Comparison of ENCODE assay signal across 8 mouse cellular contexts in genomic region chr14:30625856-30626726, GRCm38 (mm10). TPM values are rescaled to one million over a fixed set of nuclear protein-coding genes. Genes with fewer than 3 reads are reported as not detected.
DNase-seq lines count a peak whose midpoint lies in the region; ATAC-seq and TF ChIP-seq lines count a peak whose summit lies in the region.

Gene Prkcd, minus strand, starts transcription at chr14:30626210.

- H3K9me3 ChIP-seq in forebrain, postnatal 0 days (ENCODE audit: low read length): no peaks in the 10 kb centered on the region

- no peaks in the 10 kb centered on the region for H3K4me1 ChIP-seq in forebrain, postnatal 0 days (ENCODE audit: insufficient read depth)

- ATAC-seq in forebrain, postnatal 0 days: peak; percentile 59
- peak; percentile 33 to 58 for ATAC-seq in hematopoietic stem cell, adult 5-6 weeks (replicated peaks in 1 of 2; ENCODE audit: insufficient read depth in 1 of 2, low FRiP score in 2 of 2, low TSS enrichment in 1 of 2, low read depth in 1 of 2, poor library complexity in 2 of 2, severe bottlenecking in 2 of 2)

- peak within 1 kb of the TSS; percentile 65 for H3K4me2 ChIP-seq in forebrain, postnatal 0 days (ENCODE audit: low read depth)

- peak within 1 kb of the TSS; percentile 53 for H3K9ac ChIP-seq in forebrain, postnatal 0 days

- DNase-seq in Muller cell, postnatal 12 days (ENCODE audit: inconsistent ontology term): peak; percentile 94
- DNase-seq in cerebellum, adult 18-20 months: peak; percentile 63 to 68
- peak; percentile 56 for DNase-seq in forebrain, postnatal 0 days
- DNase-seq in layer of hippocampus, adult 9-11 months: peak; percentile 76
- peak; percentile 92 for DNase-seq in lung, postnatal 10 days
- DNase-seq in ovary, postnatal 14 days (ENCODE audit: low spot score): peak; percentile 89
- DNase-seq in urinary bladder, adult 18-20 months (ENCODE audit: low spot score in 2 of 2): peak; percentile 79 to 86

- WGBS in forebrain, postnatal 0 days: 2% methylated on average over 69 of the region's 71 CpGs

- peak within 1 kb of the TSS; percentile 53 for H3K4me3 ChIP-seq in forebrain, postnatal 0 days (ENCODE audit: low read depth, low read length)

- no peaks in the 10 kb centered on the region; the same call in 1 of the 2 replicates for H3K27me3 ChIP-seq in forebrain, postnatal 0 days (ENCODE audit: insufficient read depth, low read length)

- H3K27ac ChIP-seq in forebrain, postnatal 0 days (ENCODE audit: low read depth, low read length): no peak within 1 kb of the TSS; the same call in 1 of the 2 replicates

- no peak for TF ChIP-seq CTCF in forebrain, postnatal 0 days (IDR thresholded peaks at IDR 0.05; ENCODE audit: low read depth)

- no peaks in the 10 kb centered on the region for H3K36me3 ChIP-seq in forebrain, postnatal 0 days (ENCODE audit: insufficient read depth)

RNA-seq across cellular contexts. Expression of gene Prkcd, which starts in this region (rescaled TPM):
- 25.0 and 29.6 TPM in 2 replicates for total RNA-seq in forebrain, postnatal 0 days (2014; rRNA removed)
- polyA plus RNA-seq in forebrain, postnatal 0 days (2015; fragmentation: Nextera tagmentation; extraction: Ambion mirVana): 19.3 and 19.8 TPM in 2 replicates
- 98.0 and 125 TPM in 2 replicates for total RNA-seq in hematopoietic stem cell, adult 5-6 weeks (2017)
